Mouse (Mus musculus) intestine, embryonic 15.5 days (tissue): ENCODE measurements around the gene Acpp. TPM values are rescaled to one million over a fixed set of nuclear protein-coding genes. Genes with fewer than 3 reads are reported as not detected.

ENCODE experiments used
- ATAC-seq: fragments of 200-750 bp; cut with Nextera tagmentation; 2 replicates; pipeline ENCODE4 v1.8.0; 2017; ENCODE audit warnings: moderate TSS enrichment, moderate library complexity
- H3K27ac ChIP-seq: fragments of 300-500 bp; sonication (generic); 2 replicates; pipeline ENCODE4 v1.5.1; 2015; ENCODE audit warnings: mild to moderate bottlenecking, inconsistent platforms
- H3K27me3 ChIP-seq: fragments of 300-500 bp; sonication (generic); replicated peaks from 2 replicates; pipeline ENCODE4 v1.6.1; 2015; ENCODE audit warnings: inconsistent platforms
- H3K36me3 ChIP-seq: fragments of 300-500 bp; sonication (generic); 2 replicates; pipeline ENCODE4 v1.6.1; 2015; ENCODE audit warnings: inconsistent platforms
- H3K4me1 ChIP-seq: fragments of 300-500 bp; sonication (generic); replicated peaks from 2 replicates; pipeline ENCODE4 v1.6.1; 2015; ENCODE audit warnings: inconsistent platforms
- H3K4me2 ChIP-seq: fragments of 300-500 bp; sonication (generic); replicated peaks from 2 replicates; pipeline ENCODE4 v1.6.1; 2015; ENCODE audit warnings: mild to moderate bottlenecking, inconsistent platforms
- H3K4me3 ChIP-seq: fragments of 300-500 bp; sonication (generic); replicated peaks from 2 replicates; pipeline ENCODE4 v1.5.1; 2015; ENCODE audit warnings: inconsistent platforms
- H3K9ac ChIP-seq: fragments of 300-500 bp; sonication (generic); 2 replicates; pipeline ENCODE4 v1.6.1; 2015; ENCODE audit warnings: inconsistent platforms
- H3K9me3 ChIP-seq: fragments of 300-500 bp; sonication (generic); 2 replicates; pipeline ENCODE4 v1.6.1; 2016; ENCODE audit warnings: inconsistent platforms
- WGBS: fragments of 180-500 bp; shearing (Covaris S2); methylation state at CpG from one replicate; pipeline ENCODE4 v1.1.7; 2015; 5-methylcytosine and 5-hydroxymethylcytosine counted together
- polyA plus RNA-seq: library from polyadenylated mRNA; unstranded; fragments of >200 nt; fragmentation: Nextera tagmentation; extraction: Ambion mirVana; gene quantifications from 2 replicates; pipeline ENCODE4 v1.2.1, GENCODE M21; 2015

Acpp gene
- polyA plus RNA-seq, 1 experiment from 2014 or later, result 1.5 TPM

- Histone ChIP-seq H3K27ac (no peak overlapping the region), H3K4me1 (no peaks in the 10 kb centered on the region), H3K9ac (no peak overlapping the region), H3K4me3 (no peak overlapping the region), H3K27me3 (no peaks in the 10 kb centered on the region), H3K9me3 (no peaks in the 10 kb centered on the region), H3K4me2 (no peak overlapping the region), H3K36me3 (no peaks in the 10 kb centered on the region)
- 61% methylated on average over 3 of the region's 3 CpGs for WGBS
- no peak for ATAC-seq
Observed at GRCm38 (mm10) chr9:104297041-104297440, 40.5 kb downstream of the Acpp start.

GRCm38 (mm10) chr9:104284934-104285333, 52.6 kb downstream of the Acpp start:
- no peak overlapping the region for H3K4me3 ChIP-seq
- no peaks in the 10 kb centered on the region for H3K36me3 ChIP-seq
- whole genome bisulfite sequencing, result 58% methylated on average over 6 of the region's 6 CpGs
- H3K9me3 ChIP-seq, result no peaks in the 10 kb centered on the region
- no peak overlapping the region for H3K27ac ChIP-seq
- ATAC-seq, result no peak
- no peaks in the 10 kb centered on the region for H3K4me1 ChIP-seq
- H3K9ac ChIP-seq, result no peak overlapping the region
- no peaks in the 10 kb centered on the region for H3K27me3 ChIP-seq
- H3K4me2 ChIP-seq, result no peak overlapping the region

- Histone ChIP-seq H3K9ac (no peak overlapping the region), H3K4me3 (no peak overlapping the region), H3K4me1 (no peaks in the 10 kb centered on the region), H3K36me3 (no peaks in the 10 kb centered on the region), H3K27ac (no peak overlapping the region), H3K9me3 (no peaks in the 10 kb centered on the region), H3K4me2 (no peak overlapping the region), H3K27me3 (no peaks in the 10 kb centered on the region)
- no peak for ATAC-seq
- WGBS, result 52% methylated on average over 8 of the region's 8 CpGs
Observed at GRCm38 (mm10) chr9:104282536-104282935, 55.0 kb downstream of the Acpp start.

- H3K9me3 ChIP-seq, result no peaks in the 10 kb centered on the region
- H3K36me3 ChIP-seq, result no peaks in the 10 kb centered on the region
- ATAC-seq, result no peak
- H3K4me1 ChIP-seq, result no peaks in the 10 kb centered on the region
- no peak overlapping the region for H3K4me3 ChIP-seq
- H3K27ac ChIP-seq, result no peak overlapping the region
- 75% methylated on average over 5 of the region's 5 CpGs for WGBS
- no peak overlapping the region for H3K9ac ChIP-seq
- no peaks in the 10 kb centered on the region for H3K27me3 ChIP-seq
- no peak overlapping the region for H3K4me2 ChIP-seq
Observed at GRCm38 (mm10) chr9:104281737-104282136, 55.8 kb downstream of the Acpp start.

GRCm38 (mm10) chr9:104280725-104281495, 56.6 kb downstream of the Acpp start:
- no peaks in the 10 kb centered on the region for H3K9me3 ChIP-seq
- ATAC-seq, result peak; percentile 51
- H3K27me3 ChIP-seq, result no peaks in the 10 kb centered on the region
- 65% methylated on average over 8 of the region's 8 CpGs for WGBS
- no peak overlapping the region for H3K4me3 ChIP-seq
- H3K4me2 ChIP-seq, result no peak overlapping the region
- no peaks in the 10 kb centered on the region for H3K36me3 ChIP-seq
- H3K9ac ChIP-seq, result no peak overlapping the region
- no peaks in the 10 kb centered on the region for H3K4me1 ChIP-seq
- H3K27ac ChIP-seq, result no peak overlapping the region

- WGBS, result 22% methylated on average over 18 of the region's 18 CpGs
- no peak overlapping the region for H3K27ac ChIP-seq
- H3K9me3 ChIP-seq, result no peaks in the 10 kb centered on the region
- no peaks in the 10 kb centered on the region for H3K36me3 ChIP-seq
- H3K9ac ChIP-seq, result no peak overlapping the region
- H3K4me2 ChIP-seq, result peak overlapping the region; percentile 33; the same call in 1 of the 2 replicates
- no peaks in the 10 kb centered on the region for H3K4me1 ChIP-seq
- H3K4me3 ChIP-seq, result no peak overlapping the region
- 0 out of 2 replicates have a peak, but pooled peaks have one; percentile 45 for ATAC-seq
- no peaks in the 10 kb centered on the region for H3K27me3 ChIP-seq
Observed at GRCm38 (mm10) chr9:104277528-104278162, 59.9 kb downstream of the Acpp start.

- H3K4me2 ChIP-seq, result no peak overlapping the region
- no peak overlapping the region for H3K4me3 ChIP-seq
- no peak overlapping the region for H3K9ac ChIP-seq
- no peak overlapping the region for H3K27ac ChIP-seq
- H3K9me3 ChIP-seq, result no peaks in the 10 kb centered on the region
- ATAC-seq, result no peak
- no peaks in the 10 kb centered on the region for H3K36me3 ChIP-seq
- no peaks in the 10 kb centered on the region for H3K4me1 ChIP-seq
- H3K27me3 ChIP-seq, result no peaks in the 10 kb centered on the region
- WGBS, result 77% methylated on average over 17 of the region's 17 CpGs
Observed at GRCm38 (mm10) chr9:104275084-104275785, 62.3 kb downstream of the Acpp start.

GRCm38 (mm10) chr9:104272057-104272456, 65.5 kb downstream of the Acpp start:
- no peaks in the 10 kb centered on the region for H3K36me3 ChIP-seq
- ATAC-seq, result no peak
- no peaks in the 10 kb centered on the region for H3K27me3 ChIP-seq
- 66% methylated on average over 4 of the region's 4 CpGs for WGBS
- no peaks in the 10 kb centered on the region for H3K4me1 ChIP-seq
- no peak overlapping the region for H3K9ac ChIP-seq
- no peak overlapping the region for H3K4me2 ChIP-seq
- H3K9me3 ChIP-seq, result no peaks in the 10 kb centered on the region
- H3K27ac ChIP-seq, result no peak overlapping the region
- H3K4me3 ChIP-seq, result no peak overlapping the region

GRCm38 (mm10) chr9:104271642-104272041, 65.9 kb downstream of the Acpp start:
- Histone ChIP-seq H3K4me2 (no peak overlapping the region), H3K27me3 (no peaks in the 10 kb centered on the region), H3K9me3 (no peaks in the 10 kb centered on the region), H3K4me1 (no peaks in the 10 kb centered on the region), H3K36me3 (no peaks in the 10 kb centered on the region), H3K9ac (no peak overlapping the region), H3K4me3 (no peak overlapping the region), H3K27ac (no peak overlapping the region)
- 65% methylated on average over 4 of the region's 4 CpGs for WGBS
- no peak for ATAC-seq

- Histone ChIP-seq H3K27ac (no peak overlapping the region), H3K4me2 (0 out of 2 replicates have a peak overlapping the region, but pooled peaks have one; percentile 18), H3K9ac (no peak overlapping the region), H3K36me3 (no peaks in the 10 kb centered on the region), H3K27me3 (no peaks in the 10 kb centered on the region), H3K9me3 (no peaks in the 10 kb centered on the region), H3K4me3 (no peak overlapping the region), H3K4me1 (no peaks in the 10 kb centered on the region)
- ATAC-seq, result 0 out of 2 replicates have a peak, but pooled peaks have one; percentile 13
- 72% methylated on average over 3 of the region's 3 CpGs for WGBS
Observed at GRCm38 (mm10) chr9:104269944-104270343, 67.6 kb downstream of the Acpp start.

GRCm38 (mm10) chr9:104269349-104269871, 68.1 kb downstream of the Acpp start:
- Histone ChIP-seq H3K36me3 (no peaks in the 10 kb centered on the region), H3K4me3 (no peak overlapping the region), H3K27ac (no peak overlapping the region), H3K9ac (no peak overlapping the region), H3K9me3 (no peaks in the 10 kb centered on the region), H3K4me2 (0 out of 2 replicates have a peak overlapping the region, but pooled peaks have one; percentile 18), H3K4me1 (no peaks in the 10 kb centered on the region), H3K27me3 (no peaks in the 10 kb centered on the region)
- WGBS, result 20% methylated on average over 10 of the region's 10 CpGs
- ATAC-seq, result peak; percentile 92

- Histone ChIP-seq H3K4me3 (no peak overlapping the region), H3K9ac (no peak overlapping the region), H3K27ac (no peak overlapping the region), H3K4me1 (peaks cover 9% of the 10 kb centered on the region; the same call in 1 of the 2 replicates), H3K9me3 (no peaks in the 10 kb centered on the region), H3K4me2 (no peak overlapping the region), H3K27me3 (no peaks in the 10 kb centered on the region), H3K36me3 (no peaks in the 10 kb centered on the region)
- 82% methylated on average over 2 of the region's 2 CpGs for WGBS
- no peak for ATAC-seq
Observed at GRCm38 (mm10) chr9:104264567-104264966, 73.0 kb downstream of the Acpp start.
